Mouse (Mus musculus) forebrain, embryonic 16.5 days (tissue): ENCODE results near the gene 1700001O22Rik. TPM values are rescaled to one million over a fixed set of nuclear protein-coding genes. Genes with fewer than 3 reads are reported as not detected.

ENCODE experiments used
- ATAC-seq: fragments of 200-750 bp; cut with Nextera tagmentation; 2 replicates; pipeline ENCODE4 v1.8.0; 2017; ENCODE audit warnings: mild to moderate bottlenecking, moderate library complexity
- H3K27ac ChIP-seq: fragments of 300-500 bp; sonication (generic); 2 replicates; pipeline ENCODE4 v1.5.1; 2014; ENCODE audit warnings: low read length, control low read depth
- H3K27me3 ChIP-seq: fragments of 300-500 bp; sonication (generic); replicated peaks from 2 replicates; pipeline ENCODE4 v1.6.1; 2014; ENCODE audit warnings: low read length; ENCODE audit not compliant: control insufficient read depth, insufficient read depth
- H3K36me3 ChIP-seq: fragments of 300-500 bp; sonication (generic); 2 replicates; pipeline ENCODE4 v1.6.1; 2014; ENCODE audit not compliant: control insufficient read depth, insufficient read depth
- H3K4me1 ChIP-seq: fragments of 300-500 bp; sonication (generic); replicated peaks from 2 replicates; pipeline ENCODE4 v1.6.1; 2014; ENCODE audit warnings: low read length; ENCODE audit not compliant: control insufficient read depth, insufficient read depth
- H3K4me2 ChIP-seq: fragments of 300-500 bp; sonication (generic); 2 replicates; pipeline ENCODE4 v1.6.1; 2014; ENCODE audit warnings: mild to moderate bottlenecking, low read length, control low read depth
- H3K4me3 ChIP-seq: fragments of 300-500 bp; sonication (generic); replicated peaks from 2 replicates; pipeline ENCODE4 v1.5.1; 2014; ENCODE audit warnings: mild to moderate bottlenecking, low read length, control low read depth
- H3K9ac ChIP-seq: fragments of 300-500 bp; sonication (generic); replicated peaks from 2 replicates; pipeline ENCODE4 v1.6.1; 2014; ENCODE audit warnings: low read depth, low read length, control low read depth
- H3K9me3 ChIP-seq: fragments of 300-500 bp; sonication (generic); 2 replicates; pipeline ENCODE4 v1.6.1; 2016; ENCODE audit warnings: low read length; ENCODE audit not compliant: control insufficient read depth
- WGBS: fragments of 180-500 bp; shearing (Covaris S2); extraction: QIAGEN DNeasy Blood & Tissue Kit; methylation state at CpG from one replicate; pipeline ENCODE4 v1.1.7; 2014; 5-methylcytosine and 5-hydroxymethylcytosine counted together
- polyA plus RNA-seq: library from polyadenylated mRNA; unstranded; fragments of >200 nt; fragmentation: Nextera tagmentation; extraction: Ambion mirVana; gene quantifications from 2 replicates; pipeline ENCODE4 v1.2.1, GENCODE M21; 2015

1700001O22Rik gene
- 2.1 and 2.9 TPM in 2 replicates for polyA plus RNA-seq

DNA sequence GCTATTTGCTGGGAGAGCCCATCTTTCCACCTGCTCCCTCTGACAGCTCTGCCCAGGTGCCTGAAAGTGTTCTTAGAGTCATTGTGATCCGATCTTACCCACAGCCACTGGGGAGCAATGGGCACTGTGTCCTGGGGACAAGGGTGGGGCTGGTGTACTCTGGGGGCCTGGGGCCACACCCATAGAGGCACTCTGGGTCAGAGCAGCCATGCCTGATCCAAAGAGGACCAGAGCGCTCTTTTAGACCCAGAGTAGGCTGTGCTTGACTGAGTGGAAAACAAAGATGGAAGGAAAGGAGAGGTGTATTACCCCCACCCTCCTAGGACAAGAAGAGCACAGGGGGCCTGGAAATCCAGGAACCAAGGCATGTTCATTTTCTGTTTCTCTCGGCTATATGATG, at the start of gene 1700001O22Rik:
1700001O22Rik (minus strand) TSS at position 58 of the 400 bp plus-strand sequence.
- Histone ChIP-seq H3K27ac (no peak within 1 kb of the TSS), H3K4me3 (no peak within 1 kb of the TSS), H3K27me3 (no peaks in the 10 kb centered on the region), H3K4me1 (peaks cover 21% of the 10 kb centered on the region), H3K36me3 (no peaks in the 10 kb centered on the region), H3K9me3 (no peaks in the 10 kb centered on the region), H3K9ac (no peak within 1 kb of the TSS), H3K4me2 (no peak within 1 kb of the TSS)
- 84% methylated on average over 3 of the region's 3 CpGs for WGBS
- no peak for ATAC-seq

DNA sequence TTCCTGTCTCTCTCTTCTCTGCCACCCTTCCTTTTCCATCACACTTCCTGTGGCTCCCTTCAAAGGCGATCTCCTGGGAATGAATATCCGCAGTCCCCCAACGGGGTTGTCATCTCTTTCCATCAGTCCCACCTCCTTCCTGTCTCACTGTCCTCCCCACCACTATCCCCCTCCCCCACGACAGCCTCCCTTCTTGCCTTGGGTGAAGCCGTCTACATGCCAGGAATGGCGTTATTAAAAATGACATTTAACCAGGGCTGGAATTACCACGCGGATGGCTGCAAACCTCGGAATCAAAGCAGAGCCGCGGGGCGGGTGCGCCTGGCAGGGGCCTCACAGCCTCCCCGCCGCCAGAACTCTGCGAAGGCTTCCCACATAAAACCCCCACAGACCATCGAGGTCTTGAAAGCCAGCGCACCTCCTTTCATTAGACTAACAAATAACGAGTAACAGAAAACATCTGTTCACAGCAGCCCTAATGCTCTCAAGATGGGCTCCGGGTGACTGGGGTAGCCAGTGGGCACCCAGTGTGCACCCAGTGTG, 49.4 kb upstream of the 1700001O22Rik start:
- Histone ChIP-seq H3K4me3 (no peak overlapping the region), H3K27ac (no peak overlapping the region), H3K4me2 (no peak overlapping the region), H3K4me1 (peaks cover 5% of the 10 kb centered on the region; the same call in 1 of the 2 replicates), H3K27me3 (no peaks in the 10 kb centered on the region), H3K9me3 (no peaks in the 10 kb centered on the region), H3K36me3 (no peaks in the 10 kb centered on the region), H3K9ac (no peak overlapping the region)
- 33% methylated on average over 20 of the region's 20 CpGs for WGBS
- no peak for ATAC-seq

DNA sequence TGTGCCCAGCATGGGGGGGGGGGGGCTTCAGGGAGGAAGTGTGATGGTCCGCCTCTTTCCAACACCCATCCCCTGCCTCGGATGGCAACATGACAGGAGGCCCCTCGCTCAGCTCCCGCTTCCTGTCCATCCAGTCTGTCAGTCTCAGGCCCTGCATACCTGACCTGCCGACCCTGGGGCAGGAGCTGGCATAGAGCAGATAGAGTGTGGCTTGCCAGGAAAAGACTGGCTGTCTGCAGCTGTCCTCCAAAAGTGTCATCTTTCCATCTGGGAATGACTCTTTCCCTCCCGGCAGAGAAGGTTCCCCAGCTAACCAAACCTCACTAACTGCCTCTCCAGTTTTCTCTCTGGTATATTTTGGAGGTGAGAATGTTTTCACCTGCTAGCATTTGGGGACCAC, 47.1 kb upstream of the 1700001O22Rik start:
- H3K9ac ChIP-seq, result no peak overlapping the region
- 0 out of 2 replicates have a peak, but pooled peaks cover 6% of the 10 kb centered on the region for H3K27me3 ChIP-seq
- no peak overlapping the region for H3K27ac ChIP-seq
- ATAC-seq, result no peak
- no peak overlapping the region for H3K4me2 ChIP-seq
- no peak overlapping the region for H3K4me3 ChIP-seq
- H3K9me3 ChIP-seq, result no peaks in the 10 kb centered on the region
- 73% methylated on average over 5 of the region's 6 CpGs for WGBS
- H3K36me3 ChIP-seq, result no peaks in the 10 kb centered on the region
- peaks cover 6% of the 10 kb centered on the region for H3K4me1 ChIP-seq

GRCm38 (mm10) chr2:30848184-30848583, 44.7 kb upstream of the 1700001O22Rik start:
- peaks cover 12% of the 10 kb centered on the region for H3K4me1 ChIP-seq
- no peak overlapping the region for H3K27ac ChIP-seq
- no peak overlapping the region for H3K9ac ChIP-seq
- H3K36me3 ChIP-seq, result no peaks in the 10 kb centered on the region
- no peak overlapping the region for H3K4me3 ChIP-seq
- no peaks in the 10 kb centered on the region for H3K9me3 ChIP-seq
- ATAC-seq, result no peak
- H3K4me2 ChIP-seq, result no peak overlapping the region
- H3K27me3 ChIP-seq, result peaks cover 14% of the 10 kb centered on the region
- 42% methylated on average over 8 of the region's 8 CpGs for WGBS

DNA sequence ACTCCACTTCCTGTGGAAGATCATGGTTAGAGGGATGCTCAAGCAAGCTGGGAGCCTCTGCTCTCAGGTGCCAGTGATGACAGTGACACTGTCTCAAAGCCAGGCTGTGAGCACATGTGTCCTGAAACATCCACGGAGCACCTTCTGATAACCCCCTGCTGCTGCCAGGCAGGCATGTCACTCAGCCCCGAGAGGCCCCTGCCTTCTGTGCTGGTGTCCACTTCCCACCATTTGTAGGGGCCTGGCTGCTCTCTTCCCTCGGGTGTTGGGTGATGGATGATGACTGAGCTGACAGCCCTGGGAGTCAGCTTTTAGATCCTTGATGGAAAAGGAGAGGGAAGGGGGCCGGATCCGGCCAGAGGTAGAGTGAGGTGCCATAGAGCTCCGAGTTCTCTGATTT, 43.3 kb upstream of the 1700001O22Rik start:
- Histone ChIP-seq H3K9me3 (no peaks in the 10 kb centered on the region), H3K27ac (no peak overlapping the region), H3K9ac (no peak overlapping the region), H3K4me3 (no peak overlapping the region), H3K27me3 (peaks cover 14% of the 10 kb centered on the region), H3K36me3 (no peaks in the 10 kb centered on the region), H3K4me2 (no peak overlapping the region), H3K4me1 (peaks cover 7% of the 10 kb centered on the region)
- 48% methylated on average over 6 of the region's 6 CpGs for WGBS
- no peak for ATAC-seq

DNA sequence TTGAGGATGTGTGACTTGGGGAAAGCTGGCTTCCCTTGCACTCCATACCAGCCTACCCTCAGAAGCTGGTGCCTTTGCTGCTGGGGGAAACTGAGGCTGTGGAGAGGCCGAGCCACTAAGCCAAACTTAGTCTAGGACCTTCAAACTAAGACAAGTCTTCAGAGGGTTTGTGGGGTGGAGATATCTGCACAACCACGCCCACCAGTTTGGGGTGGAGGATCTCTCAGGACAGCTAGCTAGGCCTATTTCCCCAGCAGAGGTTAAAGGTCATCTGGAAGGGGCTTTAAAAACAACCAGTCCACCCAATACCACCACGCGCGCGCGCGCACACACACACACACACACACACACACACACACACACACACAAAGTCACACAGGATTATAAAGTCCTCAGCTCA, 42.8 kb upstream of the 1700001O22Rik start:
- Histone ChIP-seq H3K4me3 (no peak overlapping the region), H3K27ac (no peak overlapping the region), H3K4me2 (no peak overlapping the region), H3K9ac (no peak overlapping the region), H3K36me3 (no peaks in the 10 kb centered on the region), H3K27me3 (peaks cover 14% of the 10 kb centered on the region), H3K4me1 (peaks cover 7% of the 10 kb centered on the region), H3K9me3 (no peaks in the 10 kb centered on the region)
- WGBS, result 87% methylated on average over 8 of the region's 8 CpGs
- ATAC-seq, result no peak

- H3K27ac ChIP-seq, result no peak overlapping the region
- WGBS, result 1% methylated on average over 59 of the region's 80 CpGs
- H3K36me3 ChIP-seq, result no peaks in the 10 kb centered on the region
- no peak for ATAC-seq
- H3K9me3 ChIP-seq, result no peaks in the 10 kb centered on the region
- peak overlapping the region; percentile 45 for H3K4me3 ChIP-seq
- H3K4me1 ChIP-seq, result peaks cover 7% of the 10 kb centered on the region
- H3K4me2 ChIP-seq, result peak overlapping the region; percentile 78
- H3K9ac ChIP-seq, result peak overlapping the region; percentile 49
- H3K27me3 ChIP-seq, result peaks cover 14% of the 10 kb centered on the region
These were observed 42.0 kb upstream of the 1700001O22Rik start for GRCm38 (mm10) chr2:30845152-30846070.

GRCm38 (mm10) chr2:30842615-30843014, 39.2 kb upstream of the 1700001O22Rik start:
- no peak overlapping the region for H3K27ac ChIP-seq
- H3K9me3 ChIP-seq, result no peaks in the 10 kb centered on the region
- H3K4me3 ChIP-seq, result no peak overlapping the region
- 53% methylated on average over 10 of the region's 10 CpGs for WGBS
- no peak overlapping the region for H3K9ac ChIP-seq
- ATAC-seq, result no peak
- H3K27me3 ChIP-seq, result peaks cover 14% of the 10 kb centered on the region
- peaks cover 7% of the 10 kb centered on the region for H3K4me1 ChIP-seq
- no peaks in the 10 kb centered on the region for H3K36me3 ChIP-seq
- H3K4me2 ChIP-seq, result no peak overlapping the region

GRCm38 (mm10) chr2:30836238-30836990, 33.0 kb upstream of the 1700001O22Rik start:
- peaks cover 9% of the 10 kb centered on the region for H3K4me1 ChIP-seq
- no peak overlapping the region for H3K4me3 ChIP-seq
- 5% methylated on average over 21 of the region's 21 CpGs for WGBS
- peak; percentile 69; the same call in 1 of the 2 replicates for ATAC-seq
- H3K36me3 ChIP-seq, result no peaks in the 10 kb centered on the region
- H3K9ac ChIP-seq, result peak overlapping the region; percentile 3; the same call in 1 of the 2 replicates
- H3K4me2 ChIP-seq, result peak overlapping the region; percentile 2; the same call in 1 of the 2 replicates
- no peaks in the 10 kb centered on the region for H3K27me3 ChIP-seq
- H3K27ac ChIP-seq, result 0 out of 2 replicates have a peak overlapping the region, but pooled peaks have one; percentile 4
- H3K9me3 ChIP-seq, result no peaks in the 10 kb centered on the region
